ENCODE assay signal across 14 mouse cellular contexts in genomic region chr5:89040814-89041213, GRCm38 (mm10).
A peak's percentile ranks its signal among the peaks of the same experiment; 100 is the strongest.
DNase-seq lines count a peak whose midpoint lies in the region; ATAC-seq and TF ChIP-seq lines count a peak whose summit lies in the region.
"Had no signal": no experiment of that assay in that cellular context is flagged by ENCODE, and none has a peak within 500 bp of the region (broad histone marks: within the 10 kb centered on the region; RNA-seq: fewer than 3 reads in every experiment).

No protein-coding gene starts in this region.

- no peaks in the 10 kb centered on the region for H3K27me3 ChIP-seq in heart, embryonic 13.5 days (replicated peaks)
- no peaks in the 10 kb centered on the region for H3K27me3 ChIP-seq in liver, postnatal 0 days (ENCODE audit: insufficient read depth, low read length)
- H3K27me3 ChIP-seq: limb, embryonic 15.5 days; midbrain, embryonic 12.5 days had no signal

- peak overlapping the region; percentile 73 for H3K27ac ChIP-seq in heart, embryonic 13.5 days (replicated peaks)
- no peak overlapping the region for H3K27ac ChIP-seq in liver, postnatal 0 days (ENCODE audit: low read depth)
- H3K27ac ChIP-seq: hindbrain, postnatal 0 days; limb, embryonic 15.5 days; macrophage; midbrain, embryonic 12.5 days had no signal

- intact Hi-C loops in heart, postnatal 36 days (cut with DNase I) = loop anchor here (5.0 kb wide), 1 partner anchor 114 kb away; no protein-coding TSS in a partner anchor
- intact Hi-C loops in heart, postnatal 14 days (cut with DNase I) = no loop called here

- no peak for TF ChIP-seq EP300 in liver, postnatal 0 days (IDR thresholded peaks at IDR 0.05; ENCODE audit: low read depth)

- WGBS in heart, embryonic 13.5 days = 29% methylated on average over 3 of the region's 3 CpGs
- WGBS in liver, postnatal 0 days (ENCODE audit: insufficient replicate concordance) = 76% methylated on average over 3 of the region's 3 CpGs

- ATAC-seq in heart, embryonic 13.5 days (ENCODE audit: extremely low read depth, insufficient number of reproducible peaks, low FRiP score, low TSS enrichment) = no peak
- no peak for ATAC-seq in liver, postnatal 0 days
- ATAC-seq: hindbrain, postnatal 0 days had no signal

- no peaks in the 10 kb centered on the region for H3K9me3 ChIP-seq in heart, embryonic 13.5 days
- no peaks in the 10 kb centered on the region for H3K9me3 ChIP-seq in liver, postnatal 0 days (ENCODE audit: low read length)
- H3K9me3 ChIP-seq: limb, embryonic 15.5 days; midbrain, embryonic 12.5 days had no signal

- peak overlapping the region; percentile 34 for H3K4me2 ChIP-seq in heart, embryonic 13.5 days
- no peak overlapping the region for H3K4me2 ChIP-seq in liver, postnatal 0 days (ENCODE audit: low read depth, low read length)
- H3K4me2 ChIP-seq: limb, embryonic 15.5 days; midbrain, embryonic 12.5 days had no signal

- no peak for DNase-seq in heart, postnatal 36 days
- peak; percentile 49 for DNase-seq in kidney, postnatal 10 days
- DNase-seq in kidney, postnatal 36 days = no peak
- peak; percentile 43 to 47 for DNase-seq in adrenal gland, postnatal 36 days
- peak; percentile 8 to 42 for DNase-seq in heart, postnatal 14 days
- no peak for DNase-seq in liver, postnatal 0 days
- DNase-seq: kidney, adult 8-10 months; lung, adult 18-20 months had no signal

- H3K4me1 ChIP-seq in heart, embryonic 13.5 days = peaks cover 57% of the 10 kb centered on the region
- H3K4me1 ChIP-seq in liver, postnatal 0 days (ENCODE audit: insufficient read depth) = peaks cover 5% of the 10 kb centered on the region
- H3K4me1 ChIP-seq: limb, embryonic 15.5 days; midbrain, embryonic 12.5 days had no signal

- 0 out of 2 replicates have a peak overlapping the region, but pooled peaks have one; percentile 37 for H3K9ac ChIP-seq in heart, embryonic 13.5 days
- no peak overlapping the region for H3K9ac ChIP-seq in liver, postnatal 0 days (replicated peaks)
- H3K9ac ChIP-seq: limb, embryonic 15.5 days; midbrain, embryonic 12.5 days had no signal

- no peaks in the 10 kb centered on the region for H3K36me3 ChIP-seq in heart, embryonic 13.5 days
- H3K36me3 ChIP-seq in liver, postnatal 0 days (replicated peaks; ENCODE audit: insufficient read depth, low read length) = 0 out of 2 replicates have a peak, but pooled peaks cover 2% of the 10 kb centered on the region
- H3K36me3 ChIP-seq: limb, embryonic 15.5 days; midbrain, embryonic 12.5 days had no signal

- no peak overlapping the region for H3K4me3 ChIP-seq in heart, embryonic 13.5 days
- no peak overlapping the region for H3K4me3 ChIP-seq in liver, postnatal 0 days (ENCODE audit: low read depth, low read length)
- H3K4me3 ChIP-seq: limb, embryonic 15.5 days; midbrain, embryonic 12.5 days; myocyte had no signal

- TF ChIP-seq CTCF in liver, postnatal 0 days (IDR thresholded peaks at IDR 0.05; ENCODE audit: low read depth) = no peak

Comparison
In these comparisons a context has a peak if more than half of its experiments do, and no peak if none do; other contexts are left out.
1. DNase-seq: peak in kidney, postnatal 10 days (single experiment), adrenal gland, postnatal 36 days (2 of 2) and heart, postnatal 14 days (2 of 2); none in heart, postnatal 36 days (0 of 2), kidney, postnatal 36 days (0 of 2) and liver, postnatal 0 days (single experiment).